Mouse (Mus musculus) left cerebral cortex, postnatal 25 days (tissue): ENCODE results near the gene Ces1g. TPM values are rescaled to one million over a fixed set of nuclear protein-coding genes. Genes with fewer than 3 reads are reported as not detected.

ENCODE experiments used
- DNase-seq, 2 experiments: peaks; one replicate each; pipeline ENCODE4 v3.0.0; 2022; ENCODE audit warnings: low spot score in 2 of 2, mixed read lengths in 1 of 2
- intact Hi-C: fragments of 180-260 bp; cut with DNase I; formaldehyde crosslinking; loops from one replicate; pipeline ENCODE4 v1.15.1; 2025
- total RNA-seq, 2 experiments: library from RNA; stranded (reverse); gene quantifications; 2 replicates each; pipeline ENCODE4 v1.2.3; 2021

The Ces1g gene
- total RNA-seq = not detected

- intact Hi-C loops = no loop called here
- no peak for DNase-seq
Observed at GRCm38 (mm10) chr8:93337207-93337606, at the start of gene Ces1g. Ces1g (minus strand) TSS chr8:93337308.

- intact Hi-C loops = no loop called here
- DNase-seq = no peak
Observed at GRCm38 (mm10) chr8:93379625-93380024, 42.5 kb upstream of the Ces1g start, which contains the start of gene Ces1h. Ces1h (minus strand) TSS chr8:93379725.

GRCm38 (mm10) chr8:93369481-93369880, 32.4 kb upstream of the Ces1g start:
- intact Hi-C loops = no loop called here
- no peak for DNase-seq

- intact Hi-C loops = no loop called here
Observed at GRCm38 (mm10) chr8:93360113-93360512, 23.0 kb upstream of the Ces1g start.

GRCm38 (mm10) chr8:93339531-93339930, 2.4 kb upstream of the Ces1g start:
- no peak for DNase-seq
- intact Hi-C loops = no loop called here

More at GRCm38 (mm10) chr8:93360113-93360512, 23.0 kb upstream of the Ces1g start:
- DNase-seq = no peak

- DNase-seq = no peak
- intact Hi-C loops = no loop called here
Observed at GRCm38 (mm10) chr8:93332703-93333102, 4.4 kb downstream of the Ces1g start.

- no peak for DNase-seq
- intact Hi-C loops = no loop called here
Observed at GRCm38 (mm10) chr8:93331151-93331550, 6.0 kb downstream of the Ces1g start.

GRCm38 (mm10) chr8:93325123-93325522, 12.0 kb downstream of the Ces1g start:
- DNase-seq = no peak
- intact Hi-C loops = no loop called here

- intact Hi-C loops = no loop called here
- DNase-seq = no peak
Observed at GRCm38 (mm10) chr8:93317031-93317430, 20.1 kb downstream of the Ces1g start.

- DNase-seq = peak in 1 of 2 experiments; percentile 50
- intact Hi-C loops = no loop called here
Observed at GRCm38 (mm10) chr8:93315557-93315956, 21.6 kb downstream of the Ces1g start.

GRCm38 (mm10) chr8:93283896-93284295, 53.2 kb downstream of the Ces1g start:
- intact Hi-C loops = no loop called here
- no peak for DNase-seq

- intact Hi-C loops = no loop called here
- DNase-seq = no peak
Observed at GRCm38 (mm10) chr8:93282349-93282748, 54.8 kb downstream of the Ces1g start.

- no peak for DNase-seq
- intact Hi-C loops = no loop called here
Observed at GRCm38 (mm10) chr8:93279556-93279955, 57.6 kb downstream of the Ces1g start, which contains the start of gene Ces1f. Ces1f (minus strand) TSS chr8:93279747.

- DNase-seq = peak; percentile 36 to 58
- intact Hi-C loops = no loop called here
Observed at GRCm38 (mm10) chr8:93278176-93278805, 58.8 kb downstream of the Ces1g start.

- DNase-seq = no peak
- intact Hi-C loops = no loop called here
Observed at GRCm38 (mm10) chr8:93274609-93275008, 62.5 kb downstream of the Ces1g start.

- intact Hi-C loops = no loop called here
Observed at GRCm38 (mm10) chr8:93273321-93273720, 63.8 kb downstream of the Ces1g start.

GRCm38 (mm10) chr8:93272686-93273085, 64.4 kb downstream of the Ces1g start:
- DNase-seq = no peak
- intact Hi-C loops = no loop called here

More at GRCm38 (mm10) chr8:93273321-93273720, 63.8 kb downstream of the Ces1g start:
- peak; percentile 13 to 78 for DNase-seq

GRCm38 (mm10) chr8:93261436-93261835, 75.7 kb downstream of the Ces1g start:
- intact Hi-C loops = no loop called here
- DNase-seq = no peak

- intact Hi-C loops = no loop called here
- no peak for DNase-seq
Observed at GRCm38 (mm10) chr8:93252400-93252925, 84.6 kb downstream of the Ces1g start.
